Mouse (Mus musculus) left cerebral cortex, adult 6 months (tissue): ENCODE data around the gene Gm10577. TPM values are rescaled to one million over a fixed set of nuclear protein-coding genes. Genes with fewer than 3 reads are reported as not detected.

Source experiments
- long read RNA-seq, 2 experiments: library from polyadenylated mRNA; unstranded; transcript quantifications; one replicate each; pipeline ENCODE4 v2.0.0; 2019 to 2020
- polyA plus RNA-seq: library from polyadenylated mRNA; unstranded; fragments of <200 nt; fragmentation: Nextera tagmentation; gene quantifications from 2 replicates; pipeline ENCODE4 v1.2.3, GENCODE M21; 2021

The Gm10577 gene
- not detected in 2 replicates for polyA plus RNA-seq
- long read RNA-seq, experiment 1: 0 reads
- long read RNA-seq, experiment 2: 0 reads

DNA sequence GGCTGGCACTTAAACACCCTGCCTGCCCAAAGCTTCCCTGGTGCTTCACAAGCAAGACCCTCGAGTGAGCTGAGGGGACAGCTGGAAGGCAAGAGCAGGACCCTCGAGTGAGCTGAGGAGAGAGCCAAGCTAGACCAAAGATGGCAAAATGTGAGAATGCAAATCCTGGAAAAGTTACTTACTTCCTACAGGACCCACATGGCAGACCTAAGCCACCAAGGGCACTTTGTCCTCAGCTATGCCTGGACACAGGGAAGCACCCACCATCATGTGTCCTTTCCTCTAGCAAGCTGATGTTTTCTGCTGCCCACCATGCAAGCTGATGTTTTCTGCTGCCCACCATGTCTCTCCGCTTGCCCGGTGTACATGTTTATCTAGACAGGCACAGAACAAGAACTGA lies at the start of gene Gm10577:
Gene Gm10577 (minus strand): TSS at position 101 of the 400 bp plus-strand sequence.

DNA sequence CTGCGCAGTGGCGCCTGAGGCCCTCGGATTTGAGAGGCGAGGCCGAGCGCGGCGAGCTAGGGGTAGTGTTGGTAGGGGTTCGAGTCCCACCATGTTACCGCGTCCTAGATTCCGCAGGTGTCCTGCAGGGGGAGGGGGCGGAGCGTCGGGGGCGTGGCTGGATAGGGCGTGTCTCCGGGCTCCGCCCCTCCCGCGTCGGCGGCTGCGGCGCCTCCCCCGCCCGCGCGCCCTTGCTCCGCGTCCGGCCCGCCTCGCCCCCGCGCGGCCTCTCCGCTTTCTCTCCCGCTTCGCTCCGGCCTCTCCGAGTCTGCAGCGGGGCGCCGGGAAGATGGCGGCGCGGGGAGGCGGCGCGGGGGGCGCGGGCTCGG lies 48.3 kb upstream of the Gm10577 start, which contains the start of gene Raver2:
Gene Raver2 (plus strand): TSS at position 198 of the 368 bp plus-strand sequence.

Other genes with a start within 250 kb of the Gm10577 start
- gene Cachd1, start 244.0 kb downstream of the Gm10577 start, polyA plus RNA-seq: 1.3 and 2.2 TPM in 2 replicates
- gene Raver2, start 48.3 kb upstream of the Gm10577 start, polyA plus RNA-seq: 1.3 and 2.4 TPM in 2 replicates
- gene Jak1, start 244.6 kb upstream of the Gm10577 start, polyA plus RNA-seq: 33.6 and 57.3 TPM in 2 replicates